Mouse (Mus musculus) neural tube, postnatal 0 days (tissue): ENCODE results near the gene Slc51b. TPM values are rescaled to one million over a fixed set of nuclear protein-coding genes. Genes with fewer than 3 reads are reported as not detected.

Experiments
- polyA plus RNA-seq: library from polyadenylated mRNA; unstranded; fragments of >200 nt; fragmentation: Nextera tagmentation; extraction: Ambion mirVana; gene quantifications from 2 replicates; pipeline ENCODE4 v1.2.1, GENCODE M21; 2015

Gene Slc51b
- not detected in 2 replicates for polyA plus RNA-seq

DNA sequence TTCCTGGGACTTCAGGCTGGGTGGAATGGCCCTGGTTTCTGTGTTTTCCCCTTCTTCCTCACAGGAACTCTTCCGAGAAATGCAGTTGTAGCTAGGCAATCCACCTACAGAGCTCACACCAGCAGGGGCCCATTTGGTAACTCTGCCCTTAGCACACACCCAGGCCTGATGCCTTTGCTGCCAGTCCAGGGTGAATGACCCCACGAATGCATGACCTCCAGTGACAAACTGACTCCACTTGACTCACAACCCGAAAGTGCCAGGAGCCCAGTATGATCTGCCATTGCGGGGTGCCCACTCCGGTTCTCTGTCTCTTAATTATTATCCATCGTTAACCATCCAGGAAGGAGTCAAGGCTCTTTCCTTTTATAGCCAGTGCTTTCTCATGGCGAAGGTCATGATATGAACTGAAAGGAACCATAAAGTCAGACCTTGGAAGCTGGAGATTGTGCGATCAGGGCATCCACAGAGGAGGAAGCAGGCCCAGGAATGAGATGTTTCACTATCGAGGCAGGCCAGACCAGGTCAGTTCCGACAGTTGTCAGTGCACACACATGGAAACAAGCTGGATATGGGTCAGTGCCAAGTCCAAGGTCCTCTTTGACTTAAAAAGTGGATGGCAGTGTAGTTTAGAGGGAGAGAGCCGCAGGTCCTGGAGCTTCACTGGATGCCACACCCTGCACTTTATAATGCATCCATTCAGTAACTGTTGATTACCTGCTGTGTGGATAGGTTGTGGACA lies at the start of gene Slc51b:
Slc51b (minus strand) TSS at position 196 of the 742 bp plus-strand sequence.

DNA sequence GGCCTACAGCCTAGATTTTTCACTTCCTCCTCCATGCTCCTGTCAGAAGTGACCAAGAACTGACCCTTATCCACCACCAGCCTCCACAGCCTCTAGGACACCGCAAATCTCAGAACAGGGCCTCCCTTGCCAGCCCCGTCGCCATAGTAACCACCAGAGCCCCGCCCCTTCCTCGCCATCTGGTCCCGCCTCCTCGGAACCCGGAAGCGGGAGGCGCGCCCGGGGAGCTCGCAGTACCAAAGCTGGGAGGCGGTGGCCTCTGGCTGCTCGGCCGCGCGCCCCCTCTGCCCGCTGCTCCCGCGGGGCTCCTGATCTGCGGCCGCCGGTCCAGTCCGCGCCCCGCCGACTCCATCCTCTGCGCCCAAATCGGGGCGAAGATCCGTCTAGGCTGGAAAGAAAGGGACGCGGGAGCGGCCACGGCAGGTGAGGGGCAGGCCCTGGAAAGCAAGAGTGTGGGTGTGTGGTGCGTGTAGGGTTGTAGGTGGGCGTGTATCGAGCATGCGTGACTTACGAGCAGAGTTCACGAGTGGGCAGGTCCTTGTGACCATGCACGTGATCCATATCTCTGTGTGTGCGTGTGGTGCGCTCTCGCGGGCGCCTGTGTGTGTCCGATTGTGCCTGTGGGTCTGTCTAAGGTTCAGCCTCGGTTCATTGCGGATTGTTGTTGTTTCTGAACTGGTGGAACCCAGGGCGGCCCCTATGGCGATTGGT lies 38.1 kb upstream of the Slc51b start, which contains the start of gene Spg21:
Spg21 (plus strand) TSS at position 216 of the 711 bp plus-strand sequence.

DNA sequence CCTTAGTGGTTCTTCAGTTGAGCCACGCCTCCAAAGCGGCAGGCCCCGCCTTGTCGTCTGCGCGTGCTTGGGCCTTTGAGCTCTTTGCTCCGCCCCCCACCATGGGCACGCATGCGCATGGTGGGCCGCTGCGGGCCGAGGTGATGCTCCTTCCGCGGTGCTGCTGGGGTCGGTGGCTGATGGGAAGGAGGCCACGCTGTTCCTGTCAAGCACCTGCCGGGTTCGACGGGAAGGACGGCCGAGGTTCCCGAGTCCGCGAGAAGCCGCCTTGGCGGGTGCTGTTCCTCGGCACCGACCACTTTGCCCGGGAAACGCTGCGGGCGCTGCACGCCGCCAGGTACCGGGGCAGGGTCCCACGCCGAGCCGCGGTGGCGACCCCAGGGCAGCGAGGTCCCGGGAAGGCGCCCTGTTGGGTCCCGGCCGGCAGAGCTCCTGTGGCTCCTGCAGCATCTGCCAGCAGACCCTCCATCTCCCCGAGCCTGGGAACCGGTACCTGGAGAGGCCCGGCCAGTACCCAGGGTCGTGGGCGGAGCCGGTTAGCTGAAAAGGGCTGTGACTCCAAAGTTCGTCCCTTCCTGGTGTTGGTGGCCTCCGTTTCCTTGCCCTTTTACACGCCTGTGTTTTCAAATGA lies 13.0 kb upstream of the Slc51b start, which contains the start of gene Mtfmt:
Mtfmt (plus strand) TSS at position 112 of the 631 bp plus-strand sequence.

DNA sequence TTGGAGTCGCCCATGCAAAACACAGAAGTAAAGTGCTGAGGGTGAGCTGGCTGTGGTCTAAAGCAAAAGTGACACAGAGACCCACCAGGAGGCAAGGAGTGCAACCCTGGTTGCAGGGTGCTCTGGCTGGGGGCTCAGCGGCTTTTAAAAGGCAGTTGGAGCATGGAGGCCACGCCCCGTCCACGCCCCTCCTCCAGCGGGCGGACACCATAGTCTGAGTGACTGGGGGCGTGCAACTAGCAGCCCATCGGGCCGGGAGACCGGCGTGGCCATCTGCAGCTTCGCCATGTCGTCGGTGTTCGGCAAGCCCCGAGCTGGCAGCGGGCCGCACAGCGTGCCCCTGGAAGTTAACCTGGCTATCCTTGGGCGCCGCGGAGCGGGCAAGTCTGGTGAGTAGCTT lies 24.5 kb downstream of the Slc51b start, which contains the start of gene Rasl12:
Rasl12 (plus strand) TSS at position 228 of the 400 bp plus-strand sequence.

DNA sequence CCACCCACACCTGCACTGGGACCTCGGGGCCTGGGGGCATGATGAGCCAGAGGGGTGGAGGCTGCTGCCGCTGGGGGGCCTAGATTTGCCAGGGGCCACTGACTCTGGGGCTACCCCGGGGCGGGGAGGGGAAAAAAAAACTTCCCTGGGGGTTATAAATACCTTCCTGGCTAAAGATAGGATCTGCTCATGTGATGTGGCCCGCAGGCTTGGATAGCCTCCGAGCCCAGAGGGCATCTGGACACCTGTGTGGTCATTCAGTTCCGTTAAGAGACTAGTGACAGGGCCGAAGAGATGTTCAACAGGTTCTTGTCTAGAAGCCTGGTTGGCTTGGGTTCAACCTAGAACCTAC lies 31.2 kb downstream of the Slc51b start, which contains the start of gene Kbtbd13:
Kbtbd13 (minus strand) TSS at position 40 of the 352 bp plus-strand sequence.

Other genes with a start within 250 kb of the Slc51b start
- 7.5 and 9.4 TPM in 2 replicates for gene Parp16, start 227.6 kb downstream of the Slc51b start, polyA plus RNA-seq
- 0.19 and 0.23 TPM in 2 replicates for gene Cilp, start 157.8 kb downstream of the Slc51b start, polyA plus RNA-seq
- 33.9 and 35.7 TPM in 2 replicates for gene Clpx, start 128.7 kb downstream of the Slc51b start, polyA plus RNA-seq
- 13.2 and 15.3 TPM in 2 replicates for gene Pdcd7, start 76.9 kb downstream of the Slc51b start, polyA plus RNA-seq
- 3.8 and 5.0 TPM in 2 replicates for gene Ubap1l, start 61.9 kb downstream of the Slc51b start, polyA plus RNA-seq
- gene Kbtbd13, start 31.3 kb downstream of the Slc51b start, polyA plus RNA-seq, result 0.22 and 0.69 TPM in 2 replicates
- gene Rasl12, start 24.4 kb downstream of the Slc51b start, polyA plus RNA-seq, result 4.3 and 5.9 TPM in 2 replicates
- gene Mtfmt, start 12.8 kb upstream of the Slc51b start, polyA plus RNA-seq, result 19.6 and 20.9 TPM in 2 replicates
- gene Spg21, start 38.0 kb upstream of the Slc51b start, polyA plus RNA-seq, result 76.2 and 82.0 TPM in 2 replicates
- 0.65 and 1.1 TPM in 2 replicates for gene Ankdd1a, start 97.2 kb upstream of the Slc51b start, polyA plus RNA-seq
- 5.6 and 6.4 TPM in 2 replicates for gene Plekho2, start 157.1 kb upstream of the Slc51b start, polyA plus RNA-seq
- 1.4 TPM in 2 replicates for gene Pif1, start 164.2 kb upstream of the Slc51b start, polyA plus RNA-seq
- 3.1 and 3.3 TPM in 2 replicates for gene Rbpms2, start 206.7 kb upstream of the Slc51b start, polyA plus RNA-seq
- 321 and 378 TPM in 2 replicates for gene Oaz2, start 245.0 kb upstream of the Slc51b start, polyA plus RNA-seq